Mouse (Mus musculus) R1 (cell line): ENCODE measurements at regions not wholly inside any gene's neighbourhood (a gene's known extent, or its start where the extent isn't known, plus 50 kb on each side); places are given as distances from the start of the nearest gene placed in this dataset.

Experiments
- DNase-seq: peaks from one replicate; pipeline ENCODE4 v3.0.0-alpha.2; 2018; ENCODE audit warnings: low read depth, low spot score

DNA sequence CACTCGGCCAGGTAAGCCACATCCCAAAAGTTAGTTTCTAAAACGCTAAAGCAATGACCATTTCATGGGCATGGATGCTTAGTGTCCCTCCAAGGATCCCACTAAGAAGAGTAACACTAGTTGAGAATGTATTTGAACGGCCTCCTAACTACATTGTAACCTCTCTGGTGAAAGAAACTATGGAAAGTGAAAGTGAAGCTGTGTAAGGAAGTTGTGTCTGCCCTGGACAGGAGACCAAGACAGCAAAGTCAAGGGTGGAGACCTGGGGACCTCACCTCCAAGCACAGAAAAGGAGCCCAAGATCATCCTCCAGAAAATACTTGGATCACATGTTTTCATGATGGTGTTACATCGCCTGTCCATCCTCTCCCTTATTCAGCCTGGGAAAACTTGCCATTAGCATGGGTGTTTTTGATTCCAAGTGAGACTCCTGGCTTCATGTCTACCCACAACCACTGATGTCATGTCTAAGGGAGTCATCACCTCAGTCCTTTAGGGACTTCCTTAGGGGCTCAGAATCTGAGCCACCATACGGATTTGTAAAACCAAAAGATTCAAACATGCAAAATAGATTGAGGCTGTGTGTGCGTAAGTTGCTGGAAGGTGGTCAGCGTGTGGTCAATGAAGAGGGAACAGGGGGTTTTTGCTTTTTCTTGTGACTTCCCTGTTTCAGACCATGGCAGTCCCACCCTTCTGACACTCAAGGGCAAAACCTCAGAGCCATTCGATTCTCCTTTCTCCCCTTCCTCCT is 62.4 kb upstream of the 1700016C15Rik start:
- DNase-seq: no peak

DNA sequence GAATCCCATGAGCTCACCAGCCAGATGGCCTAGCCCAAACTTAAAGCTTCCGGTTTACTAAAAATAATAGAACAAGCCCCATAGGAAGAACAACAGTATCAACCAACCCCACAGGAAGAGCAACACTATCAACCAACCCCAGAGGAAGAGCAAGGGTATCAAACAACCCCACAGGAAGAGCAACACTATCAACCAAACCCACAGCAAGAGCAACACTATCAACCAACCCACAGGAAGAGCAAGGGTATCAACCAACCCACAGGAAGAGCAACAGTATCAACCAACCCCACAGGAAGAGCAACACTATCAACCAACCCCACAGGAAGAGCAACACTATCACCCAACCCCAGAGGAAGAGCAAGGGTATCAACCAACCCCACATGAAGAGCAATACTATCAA is 59.0 kb upstream of the 1700016C15Rik start:
- no peak for DNase-seq

DNA sequence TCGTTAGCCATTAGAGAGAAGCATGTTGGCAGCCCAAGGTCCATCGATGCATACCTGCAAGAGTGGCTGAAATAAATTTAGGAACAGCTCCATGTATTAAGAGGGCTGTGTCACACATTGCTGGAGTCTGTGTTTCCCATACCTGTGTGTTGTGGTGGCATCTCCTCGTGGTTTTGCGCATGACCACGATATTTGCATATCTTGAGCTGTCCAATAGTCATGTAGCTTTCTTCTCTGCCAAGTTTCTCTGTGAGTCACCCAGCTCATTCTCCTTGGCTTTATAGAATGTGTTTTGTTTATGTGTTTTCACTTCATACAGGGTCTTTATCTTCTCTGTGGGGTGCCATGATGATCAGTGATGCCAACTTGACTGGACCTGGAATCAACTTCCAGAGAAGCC is 53.0 kb upstream of the 1700016C15Rik start:
- no peak for DNase-seq

DNA sequence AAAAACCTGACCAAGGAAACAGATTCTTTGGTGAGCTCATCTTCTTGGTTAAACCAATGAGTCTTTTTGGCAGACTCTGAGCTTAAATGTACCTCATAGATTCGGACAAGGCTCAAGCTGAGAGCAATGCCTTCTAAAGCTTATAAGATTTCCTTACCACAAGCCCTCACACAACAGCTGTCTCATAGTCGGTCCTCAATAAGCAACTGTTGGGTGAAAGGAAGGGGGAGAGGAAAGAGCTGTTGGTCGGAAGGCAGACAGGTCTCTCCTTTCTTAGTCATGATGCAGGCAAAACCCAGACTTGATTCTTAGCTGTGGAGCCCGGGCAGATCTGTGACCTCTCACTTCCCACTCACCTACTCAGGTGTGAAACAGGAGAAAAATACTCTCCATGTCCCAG is 50.8 kb upstream of the 1700016C15Rik start:
- DNase-seq: no peak
